Mouse (Mus musculus) liver, embryonic 14.5 days (tissue): ENCODE results near the gene Furin.

Experiments
- CTCF ChIP-seq: IDR thresholded peaks from 2 replicates; pipeline ENCODE4 v1.5.1; 2016; ENCODE audit warnings: antibody characterized with exemption, low read depth, control low read depth
- EP300 ChIP-seq: IDR thresholded peaks from 2 replicates; pipeline ENCODE4 v1.6.1; 2016; ENCODE audit warnings: antibody characterized with exemption, low read depth

- TF ChIP-seq EP300 (no peak), CTCF (no peak)
These were observed 34.7 kb upstream of the Furin start for GRCm38 (mm10) chr7:80439789-80440488.
